Mouse (Mus musculus) skeletal muscle tissue, adult 2 months (tissue): ENCODE measurements around the gene Asb16.
A peak's percentile ranks its signal among the peaks of the same experiment; 100 is the strongest.

Experiments used
- DNase-seq: peaks from one replicate; pipeline ENCODE4 v3.0.0-alpha.2; 2012; ENCODE audit warnings: low read depth, low spot score

Asb16 gene

DNA sequence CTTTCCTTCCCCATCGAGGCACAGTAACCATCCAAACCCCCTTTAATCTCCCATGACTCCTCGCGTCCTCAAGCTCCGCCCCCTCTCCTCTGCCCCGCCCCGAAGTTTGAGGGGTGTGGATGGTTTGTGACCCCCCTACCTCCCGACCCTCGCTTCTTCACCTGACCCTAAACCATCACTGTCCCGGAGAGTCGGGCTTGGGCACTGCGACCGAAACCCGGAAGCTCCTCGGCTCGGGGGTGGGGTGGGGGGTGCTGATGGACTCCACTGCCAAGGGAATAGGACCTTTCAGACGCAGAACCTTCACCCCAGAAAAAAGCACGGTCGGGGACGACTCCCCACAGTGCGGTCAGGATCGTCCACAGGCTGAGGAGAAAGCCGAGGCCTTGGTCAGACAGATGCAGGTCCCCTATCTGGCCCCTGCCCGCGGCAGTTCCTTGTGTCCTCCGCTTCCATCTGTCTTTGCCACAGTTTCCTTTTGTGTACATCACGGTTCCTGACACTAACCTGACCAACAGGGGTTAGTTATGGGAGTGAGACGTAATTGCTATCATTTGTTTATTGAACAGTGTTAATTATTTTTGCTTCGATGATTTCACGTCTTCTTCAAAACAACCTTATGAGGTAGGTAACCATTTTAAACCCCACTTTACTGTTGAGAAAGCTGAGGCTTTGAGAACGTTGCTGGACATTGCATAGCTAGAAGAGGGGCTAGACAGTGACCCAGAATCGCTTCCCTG, 16.7 kb downstream of the Asb16 start:
- no peak for DNase-seq

DNA sequence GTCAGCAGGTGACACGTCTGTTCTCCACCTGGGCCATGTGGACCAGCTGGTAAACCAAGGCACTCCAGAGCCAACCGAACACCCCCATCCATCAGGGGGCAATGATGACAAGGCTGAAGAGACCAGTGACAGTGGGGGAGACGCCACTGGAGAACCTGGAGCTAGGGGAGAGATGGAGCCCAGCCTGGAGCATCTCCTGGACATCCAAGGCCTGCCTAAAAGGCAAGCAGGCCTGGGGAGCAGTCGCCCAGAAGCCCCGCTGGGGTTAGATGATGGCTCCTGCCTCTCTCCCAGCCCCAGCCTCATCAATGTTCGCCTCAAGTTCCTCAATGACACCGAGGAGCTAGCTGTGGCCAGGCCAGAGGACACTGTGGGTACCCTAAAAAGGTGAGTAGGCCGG, 18.9 kb downstream of the Asb16 start:
- no peak for DNase-seq

DNA sequence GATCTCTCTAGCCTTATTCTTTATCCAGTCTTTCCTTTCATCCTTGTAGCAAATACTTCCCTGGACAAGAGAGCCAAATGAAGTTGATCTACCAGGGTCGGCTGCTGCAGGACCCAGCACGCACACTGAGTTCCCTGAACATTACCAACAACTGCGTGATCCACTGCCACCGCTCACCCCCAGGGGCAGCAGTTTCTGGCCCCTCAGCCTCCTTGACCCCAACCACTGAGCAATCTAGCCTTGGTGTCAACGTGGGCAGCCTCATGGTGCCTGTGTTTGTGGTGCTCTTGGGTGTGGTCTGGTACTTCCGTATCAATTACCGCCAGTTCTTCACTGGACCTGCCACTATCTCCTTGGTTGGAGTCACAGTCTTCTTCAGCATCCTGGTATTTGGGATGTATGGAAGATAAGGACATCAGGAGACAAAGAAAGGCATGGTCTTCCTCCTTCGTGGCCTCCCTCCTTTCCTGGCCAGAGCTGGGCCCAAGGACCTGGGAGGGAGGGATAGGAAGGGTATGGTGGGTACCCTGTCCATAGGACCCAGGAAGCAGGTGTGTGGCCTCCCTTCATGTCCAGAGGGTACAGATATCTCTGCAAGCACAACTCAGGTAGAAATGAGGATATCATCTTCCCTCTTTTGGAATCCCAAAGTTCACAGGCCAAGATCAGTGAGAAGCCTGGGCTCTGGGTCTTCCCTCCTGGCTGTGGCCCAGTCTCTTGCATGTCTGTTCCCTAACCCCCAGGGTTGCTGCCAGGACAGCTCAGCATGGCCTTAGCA, 19.7 kb downstream of the Asb16 start:
- DNase-seq, result no peak

- DNase-seq, result no peak
These were observed 20.4 kb downstream of the Asb16 start for GRCm38 (mm10) chr11:102288913-102289312.

DNA sequence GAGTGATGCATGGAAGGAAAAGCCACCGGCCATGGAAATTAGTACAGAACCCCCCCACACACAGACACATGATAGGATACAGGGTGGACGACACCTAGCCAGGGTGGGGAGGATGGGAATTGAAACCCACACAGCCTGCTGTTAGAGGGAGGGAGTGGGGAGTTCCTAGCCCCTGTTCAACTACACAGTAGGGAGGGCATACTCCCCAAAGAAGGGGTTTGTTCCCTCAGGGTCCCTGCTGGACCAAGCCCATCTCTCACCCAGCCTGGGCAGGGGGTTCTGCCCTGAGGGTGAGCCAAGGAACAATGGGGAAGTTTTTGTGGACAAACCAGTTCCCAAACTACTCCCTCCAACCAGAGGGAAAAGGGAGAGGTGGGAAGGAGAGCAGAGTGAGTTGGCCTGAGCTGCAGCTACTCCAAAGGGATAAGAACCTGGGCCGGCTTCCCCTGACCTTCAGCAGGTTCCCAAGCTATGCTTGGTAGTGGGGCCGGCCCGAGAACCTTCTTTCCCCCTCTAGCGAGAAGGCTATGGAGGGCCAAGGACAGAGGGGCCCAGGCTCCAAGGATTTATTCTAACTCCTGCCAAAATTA, 21.1 kb downstream of the Asb16 start:
- no peak for DNase-seq

- no peak for DNase-seq
These were observed 21.6 kb downstream of the Asb16 start for GRCm38 (mm10) chr11:102290141-102290540.

GRCm38 (mm10) chr11:102291051-102291535, 22.6 kb downstream of the Asb16 start:
- no peak for DNase-seq

- DNase-seq, result no peak
These were observed 25.4 kb downstream of the Asb16 start for GRCm38 (mm10) chr11:102293971-102294370.

GRCm38 (mm10) chr11:102294416-102294815, 25.9 kb downstream of the Asb16 start:
- DNase-seq, result no peak

- no peak for DNase-seq
These were observed 26.5 kb downstream of the Asb16 start for GRCm38 (mm10) chr11:102294887-102295597.

- no peak for DNase-seq
These were observed 27.3 kb downstream of the Asb16 start for GRCm38 (mm10) chr11:102295598-102296471.

GRCm38 (mm10) chr11:102296491-102297472, 28.2 kb downstream of the Asb16 start, which contains the start of gene Atxn7l3:
Atxn7l3 (minus strand) TSS chr11:102296631.
- peak; percentile 97 for DNase-seq

DNA sequence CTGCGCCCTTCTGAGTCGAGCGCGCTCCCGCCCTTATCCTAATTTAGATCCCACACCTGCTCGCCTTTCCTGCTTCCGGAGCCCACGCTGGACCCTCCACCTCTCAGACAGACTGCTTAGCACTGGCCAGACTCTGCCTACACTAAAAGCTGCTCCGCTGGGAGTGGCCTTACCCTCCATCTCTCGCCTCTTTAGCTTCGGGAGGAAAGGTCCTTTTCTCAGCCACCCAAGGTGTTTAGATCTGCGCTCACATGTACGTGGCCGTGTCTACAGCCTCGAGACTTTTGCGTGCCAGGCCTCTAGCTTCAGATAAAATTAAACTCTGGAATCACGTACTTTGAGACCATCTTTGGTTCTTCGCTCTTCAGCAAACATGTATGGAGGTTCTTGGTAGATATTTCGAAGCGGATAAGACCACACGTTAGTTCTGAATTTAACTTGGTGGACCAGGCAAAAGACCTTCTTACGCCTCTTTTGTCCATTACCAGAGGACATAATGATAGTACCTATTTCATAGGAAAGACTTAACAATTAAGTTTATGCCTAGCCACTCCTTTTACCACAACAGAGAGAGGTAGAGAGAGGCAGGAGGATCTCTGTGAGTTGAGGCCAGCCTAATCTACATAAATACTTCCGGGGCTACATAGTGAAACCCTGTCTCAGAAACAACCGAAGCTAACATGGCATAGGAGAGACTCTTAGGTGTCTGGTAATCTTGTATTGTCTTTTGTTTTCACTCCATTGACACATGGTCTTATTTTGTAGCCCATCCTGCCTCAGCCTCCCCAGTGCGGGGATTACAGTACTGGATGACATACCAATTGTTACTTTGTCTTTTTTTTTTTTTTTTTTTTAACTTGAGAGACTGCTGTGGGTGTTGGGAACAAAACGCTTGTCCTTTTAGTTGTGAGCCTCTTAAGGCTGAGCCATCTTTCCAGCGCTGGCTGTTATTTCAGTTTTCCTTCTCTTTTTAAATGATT, 29.3 kb downstream of the Asb16 start:
- DNase-seq, result no peak

DNA sequence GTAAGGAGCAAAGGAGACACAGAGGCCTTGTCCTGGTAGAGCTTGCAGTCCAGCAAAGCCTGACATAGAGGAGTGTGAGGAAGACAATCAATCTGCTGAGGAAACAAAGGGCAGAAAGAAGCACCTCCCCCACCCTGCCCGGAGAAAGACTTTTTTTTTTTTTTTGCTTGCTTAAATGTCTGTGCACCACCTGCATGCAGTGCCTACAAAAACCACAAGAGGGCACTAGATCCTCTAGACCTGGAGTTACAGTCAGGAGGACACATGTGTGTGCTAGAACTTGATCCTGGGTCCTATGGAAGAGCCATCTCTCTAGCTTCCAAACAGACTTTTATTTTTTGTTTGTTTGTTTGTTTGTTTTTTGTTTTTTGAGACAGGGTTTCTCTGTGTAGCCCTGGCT, 31.3 kb downstream of the Asb16 start:
- no peak for DNase-seq

DNA sequence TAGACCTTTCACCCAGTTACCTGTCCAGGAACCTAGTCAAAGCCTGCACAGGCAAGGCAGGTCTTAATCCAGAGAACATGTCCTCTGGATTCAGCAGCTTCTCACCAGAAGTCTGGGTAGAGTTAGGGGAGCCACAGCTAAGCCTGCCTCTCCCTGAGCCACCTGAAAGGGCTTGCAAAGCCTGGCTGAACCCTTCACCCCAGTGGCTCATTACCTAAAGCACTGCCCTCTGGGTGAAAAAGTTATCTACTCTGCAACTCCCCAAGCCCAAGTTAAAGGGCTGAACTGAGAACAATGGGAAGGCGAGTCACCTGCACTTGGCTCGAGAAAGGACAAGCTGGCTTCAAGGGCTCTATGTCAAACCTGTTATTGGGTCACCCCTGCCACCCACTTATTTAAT, 35.6 kb downstream of the Asb16 start:
- no peak for DNase-seq

DNA sequence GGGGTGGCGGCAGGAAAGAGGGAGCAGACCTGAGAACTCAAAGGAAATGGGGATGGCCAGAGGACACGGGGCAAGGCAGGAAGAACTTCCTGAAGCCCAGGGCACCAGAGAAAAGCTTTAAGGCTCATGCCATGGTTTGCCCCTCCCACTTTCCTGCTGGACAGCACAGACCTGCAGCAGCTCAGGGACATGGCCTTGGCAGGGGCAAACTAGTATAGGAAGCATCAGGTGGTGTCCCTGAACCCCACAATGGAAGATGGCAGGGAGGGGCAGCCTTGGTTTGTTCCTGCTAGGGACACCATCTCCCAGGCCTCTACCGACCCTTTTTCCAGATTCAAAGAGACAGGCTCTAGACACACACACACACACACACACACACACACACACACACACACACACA, 36.8 kb downstream of the Asb16 start:
- no peak for DNase-seq

DNA sequence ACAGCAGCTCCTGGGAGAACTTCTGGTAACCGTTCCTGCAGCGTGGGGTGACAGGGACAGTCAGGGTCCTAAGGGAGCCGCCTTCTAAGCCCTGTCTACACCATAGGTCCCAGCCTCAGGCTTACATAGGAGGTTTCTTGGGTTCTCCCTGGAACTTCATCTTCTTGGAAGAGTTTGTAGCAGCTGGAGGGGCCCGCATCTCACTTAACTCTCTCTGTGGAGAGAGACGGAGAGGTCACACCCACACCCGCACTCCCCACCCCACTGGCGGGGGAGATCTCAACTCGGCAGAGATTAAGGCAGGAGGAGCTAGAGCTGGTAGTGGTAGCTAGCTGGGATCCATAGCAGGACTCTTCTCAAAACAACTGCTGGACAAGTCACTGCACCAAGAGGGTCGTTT, 39.6 kb downstream of the Asb16 start:
- DNase-seq, result no peak

DNA sequence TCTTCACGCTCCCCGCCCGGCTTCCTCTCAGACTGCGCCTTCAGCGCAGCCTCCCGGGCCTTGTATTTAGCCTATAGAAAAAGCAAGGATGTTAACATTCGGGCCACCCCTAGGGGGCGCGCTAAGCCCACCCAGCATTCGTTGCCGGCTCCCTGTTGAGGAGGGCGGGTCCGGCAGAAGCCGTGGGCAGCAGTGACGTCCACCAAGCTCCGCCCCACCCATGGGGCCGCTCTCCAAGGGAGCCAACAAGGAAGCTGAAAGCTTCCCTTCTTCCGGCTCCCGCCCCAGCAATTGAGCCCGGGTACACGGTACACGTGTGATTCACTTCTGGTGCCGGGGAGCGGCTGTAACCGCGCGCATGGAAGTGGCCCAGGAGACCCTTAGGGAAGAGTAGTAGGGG, 40.4 kb downstream of the Asb16 start:
- DNase-seq, result peak; percentile 96
